Mouse (Mus musculus): Measurements from ENCODE around the gene Tgif1. TPM values are rescaled to one million over a fixed set of nuclear protein-coding genes. Genes with fewer than 3 reads are reported as not detected.

Gene Tgif1
- polyA plus RNA-seq, 1 experiment from 2014 or later: 24.5 TPM

DNA sequence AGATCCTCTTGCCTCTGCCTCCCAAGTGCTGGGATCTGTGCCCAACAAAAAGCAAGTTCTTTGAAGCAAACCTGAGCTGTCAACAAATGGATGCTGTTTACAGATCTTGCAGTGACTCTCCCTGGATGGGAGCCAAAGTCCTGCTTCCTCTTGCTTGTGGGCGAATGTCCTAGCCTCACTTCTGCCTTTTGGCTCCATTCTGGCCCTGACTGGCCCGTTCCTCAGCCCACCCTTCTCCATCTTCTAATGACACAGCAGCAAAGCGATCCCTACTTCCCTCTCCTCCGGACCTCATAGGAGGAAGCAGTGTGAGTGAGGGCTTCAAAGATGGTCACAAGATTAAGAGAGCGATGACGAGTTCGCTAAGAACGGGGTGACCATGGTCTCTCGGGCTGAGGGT is 20.8 kb downstream of the Tgif1 start:
- Histone ChIP-seq H3K36me3 (ENCODE audit: control insufficient read depth, insufficient read depth) (no peaks in the 10 kb centered on the region), H3K4me3 (ENCODE audit: low read depth, low read length) (no peak overlapping the region), H3K4me1 (replicated peaks; ENCODE audit: control insufficient read depth, insufficient read depth, low read length) (0 out of 2 replicates have a peak, but pooled peaks cover 7% of the 10 kb centered on the region), H3K27me3 (replicated peaks; ENCODE audit: control insufficient read depth, insufficient read depth, low read length) (no peaks in the 10 kb centered on the region), H3K9ac (ENCODE audit: low read depth, low read length) (no peak overlapping the region), H3K9me3 (ENCODE audit: control insufficient read depth) (no peaks in the 10 kb centered on the region), H3K27ac (ENCODE audit: low read depth, low read length) (no peak overlapping the region), H3K4me2 (replicated peaks; ENCODE audit: low read depth) (no peak overlapping the region)
- no peak for TF ChIP-seq CTCF (IDR thresholded peaks at IDR 0.05; ENCODE audit: low read depth)
- ATAC-seq: no peak
- WGBS: 69% methylated on average over 9 of the region's 9 CpGs

DNA sequence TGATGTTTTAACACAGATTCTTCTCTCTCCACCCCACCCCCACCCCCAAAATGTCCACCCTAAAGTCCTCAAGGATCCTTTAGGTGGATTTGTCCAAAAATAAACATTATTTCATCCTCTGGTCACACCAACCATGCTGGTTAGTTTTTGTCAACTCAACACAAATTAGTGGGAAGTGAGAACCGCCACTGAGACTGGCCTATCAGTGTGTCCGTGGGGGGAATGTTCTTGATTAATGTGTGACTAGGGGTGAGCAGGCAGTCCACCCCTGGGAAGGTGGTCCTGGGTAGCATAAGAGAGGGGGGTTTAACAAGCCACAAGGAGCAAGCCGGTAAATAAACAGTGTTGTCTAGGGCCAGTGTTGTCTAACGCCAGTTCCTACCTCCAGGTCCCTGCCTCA is 21.8 kb downstream of the Tgif1 start:
- H3K4me3 ChIP-seq (ENCODE audit: low read depth, low read length): no peak overlapping the region
- 48% methylated on average over 4 of the region's 4 CpGs for WGBS
- no peak for ATAC-seq
- H3K27ac ChIP-seq (ENCODE audit: low read depth, low read length): no peak overlapping the region; the same call in 1 of the 2 replicates
- no peaks in the 10 kb centered on the region for H3K9me3 ChIP-seq (ENCODE audit: control insufficient read depth)
- no peak overlapping the region for H3K9ac ChIP-seq (ENCODE audit: low read depth, low read length)
- H3K4me1 ChIP-seq (replicated peaks; ENCODE audit: control insufficient read depth, insufficient read depth, low read length): 0 out of 2 replicates have a peak, but pooled peaks cover 7% of the 10 kb centered on the region
- no peaks in the 10 kb centered on the region for H3K27me3 ChIP-seq (replicated peaks; ENCODE audit: control insufficient read depth, insufficient read depth, low read length)
- no peak for TF ChIP-seq CTCF (IDR thresholded peaks at IDR 0.05; ENCODE audit: low read depth)
- H3K4me2 ChIP-seq (replicated peaks; ENCODE audit: low read depth): no peak overlapping the region
- no peaks in the 10 kb centered on the region for H3K36me3 ChIP-seq (ENCODE audit: control insufficient read depth, insufficient read depth)

DNA sequence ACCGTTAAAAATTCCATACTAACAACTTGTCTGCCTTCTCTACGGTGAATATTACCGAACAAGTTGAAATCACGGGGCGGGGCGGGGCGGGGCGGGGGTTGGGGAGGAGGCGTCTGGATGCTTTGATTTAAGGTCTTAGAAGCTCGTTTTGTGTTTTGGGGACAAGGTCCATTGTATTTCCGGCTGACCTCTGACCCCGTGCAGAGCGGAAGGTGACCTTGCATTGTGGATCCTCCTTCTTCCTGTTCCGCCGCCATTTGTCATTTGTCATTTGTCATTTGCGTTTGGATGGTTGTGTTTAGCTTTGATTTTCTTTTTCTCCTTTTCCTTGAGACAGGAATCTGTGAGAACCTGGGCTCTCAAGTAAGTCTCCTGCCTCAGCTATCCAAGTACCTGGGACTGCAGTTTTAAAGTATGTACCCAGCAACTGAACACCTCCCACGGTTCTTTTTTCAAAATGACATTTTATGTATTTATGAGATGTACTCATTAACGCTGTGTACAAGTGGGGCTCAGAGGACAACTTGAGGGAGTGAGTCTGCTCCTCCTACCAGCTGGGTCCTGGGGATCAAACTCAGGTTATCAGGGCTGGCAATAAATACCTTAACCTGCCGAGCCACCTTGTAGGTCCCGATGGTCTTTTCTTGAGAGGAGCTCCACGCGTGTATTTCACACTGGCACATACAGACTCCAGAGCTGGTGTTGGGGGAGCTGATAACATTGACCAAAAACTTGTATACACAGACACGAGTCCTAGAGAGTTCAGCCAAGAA is 23.2 kb downstream of the Tgif1 start:
- Histone ChIP-seq H3K27me3 (replicated peaks; ENCODE audit: control insufficient read depth, insufficient read depth, low read length) (no peaks in the 10 kb centered on the region), H3K9ac (ENCODE audit: low read depth, low read length) (no peak overlapping the region), H3K36me3 (ENCODE audit: control insufficient read depth, insufficient read depth) (no peaks in the 10 kb centered on the region), H3K4me2 (replicated peaks; ENCODE audit: low read depth) (no peak overlapping the region), H3K4me3 (ENCODE audit: low read depth, low read length) (no peak overlapping the region), H3K9me3 (ENCODE audit: control insufficient read depth) (no peaks in the 10 kb centered on the region), H3K4me1 (replicated peaks; ENCODE audit: control insufficient read depth, insufficient read depth, low read length) (0 out of 2 replicates have a peak, but pooled peaks cover 7% of the 10 kb centered on the region), H3K27ac (ENCODE audit: low read depth, low read length) (no peak overlapping the region)
- no peak for TF ChIP-seq CTCF (IDR thresholded peaks at IDR 0.05; ENCODE audit: low read depth)
- WGBS: 51% methylated on average over 23 of the region's 23 CpGs
- no peak for ATAC-seq

DNA sequence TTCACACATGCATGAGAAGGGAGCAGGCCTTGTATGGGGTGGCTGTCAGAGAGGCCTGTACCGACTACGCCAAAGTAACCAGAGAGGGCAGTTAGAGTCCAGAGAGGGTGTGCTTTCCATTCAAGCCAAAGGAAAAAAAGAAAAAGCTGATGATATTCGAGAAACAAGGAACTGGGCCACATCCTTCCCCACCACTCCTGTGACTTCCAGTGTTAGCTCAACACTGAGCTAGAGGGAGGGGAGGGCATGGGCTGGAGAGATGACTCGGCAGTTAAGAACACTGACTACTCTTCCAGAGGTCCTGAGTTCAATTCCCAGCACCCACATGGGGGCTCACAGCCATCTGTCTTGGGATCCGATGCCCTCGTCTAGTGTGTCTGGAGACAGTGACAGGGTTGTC is 24.1 kb downstream of the Tgif1 start:
- WGBS: 89% methylated on average over 6 of the region's 6 CpGs
- no peaks in the 10 kb centered on the region for H3K9me3 ChIP-seq (ENCODE audit: control insufficient read depth)
- no peak for TF ChIP-seq CTCF (IDR thresholded peaks at IDR 0.05; ENCODE audit: low read depth)
- H3K36me3 ChIP-seq (ENCODE audit: control insufficient read depth, insufficient read depth): no peaks in the 10 kb centered on the region
- H3K4me1 ChIP-seq (replicated peaks; ENCODE audit: control insufficient read depth, insufficient read depth, low read length): 0 out of 2 replicates have a peak, but pooled peaks cover 7% of the 10 kb centered on the region
- no peak overlapping the region for H3K4me3 ChIP-seq (ENCODE audit: low read depth, low read length)
- no peak overlapping the region for H3K4me2 ChIP-seq (replicated peaks; ENCODE audit: low read depth)
- no peak overlapping the region for H3K27ac ChIP-seq (ENCODE audit: low read depth, low read length)
- ATAC-seq: no peak
- H3K9ac ChIP-seq (ENCODE audit: low read depth, low read length): no peak overlapping the region
- H3K27me3 ChIP-seq (replicated peaks; ENCODE audit: control insufficient read depth, insufficient read depth, low read length): no peaks in the 10 kb centered on the region

DNA sequence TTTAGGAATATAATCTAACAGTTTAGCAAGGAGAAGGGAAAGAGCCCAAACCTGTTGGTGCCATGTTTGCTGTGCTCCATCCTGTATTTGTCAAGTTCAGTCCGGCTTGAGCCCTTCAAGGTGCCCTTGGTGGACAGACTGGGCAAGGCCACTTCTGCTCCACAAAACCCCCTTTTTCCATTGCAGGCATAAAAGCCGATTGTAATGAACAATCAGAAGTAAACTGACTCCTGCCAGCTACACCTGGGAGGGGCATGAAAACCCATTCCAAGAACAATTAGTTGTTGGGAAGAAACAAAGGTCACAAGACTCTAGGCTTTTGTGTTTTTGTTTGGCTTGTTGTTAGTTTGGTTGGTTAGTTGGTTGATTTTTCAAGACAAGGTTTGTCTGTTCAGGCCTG is 24.8 kb downstream of the Tgif1 start:
- H3K9me3 ChIP-seq (ENCODE audit: control insufficient read depth): no peaks in the 10 kb centered on the region
- 64% methylated on average over 2 of the region's 2 CpGs for WGBS
- no peak for ATAC-seq
- TF ChIP-seq CTCF (IDR thresholded peaks at IDR 0.05; ENCODE audit: low read depth): no peak
- H3K27ac ChIP-seq (ENCODE audit: low read depth, low read length): no peak overlapping the region
- H3K27me3 ChIP-seq (replicated peaks; ENCODE audit: control insufficient read depth, insufficient read depth, low read length): no peaks in the 10 kb centered on the region
- H3K4me1 ChIP-seq (replicated peaks; ENCODE audit: control insufficient read depth, insufficient read depth, low read length): 0 out of 2 replicates have a peak, but pooled peaks cover 7% of the 10 kb centered on the region
- H3K4me3 ChIP-seq (ENCODE audit: low read depth, low read length): no peak overlapping the region
- H3K36me3 ChIP-seq (ENCODE audit: control insufficient read depth, insufficient read depth): no peaks in the 10 kb centered on the region
- no peak overlapping the region for H3K4me2 ChIP-seq (replicated peaks; ENCODE audit: low read depth)
- H3K9ac ChIP-seq (ENCODE audit: low read depth, low read length): no peak overlapping the region

DNA sequence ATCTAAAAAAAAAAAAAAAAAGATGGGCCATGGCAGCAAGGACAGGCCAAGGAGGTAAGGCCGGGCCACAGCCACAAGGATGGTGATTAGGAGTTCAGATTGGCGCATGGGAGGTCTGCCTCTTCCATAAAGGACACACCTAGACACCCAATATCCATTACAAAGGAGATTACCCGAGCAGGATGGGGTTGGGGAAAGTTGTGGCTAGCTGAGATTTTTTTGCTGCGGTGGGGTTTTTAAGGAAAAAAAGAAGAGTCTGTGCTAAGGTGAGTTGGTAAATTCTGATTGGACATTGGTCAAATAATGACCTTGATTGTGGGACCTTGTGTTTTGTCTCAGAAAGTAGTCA is 25.2 kb downstream of the Tgif1 start:
- H3K36me3 ChIP-seq (ENCODE audit: control insufficient read depth, insufficient read depth): no peaks in the 10 kb centered on the region
- H3K4me3 ChIP-seq (ENCODE audit: low read depth, low read length): no peak overlapping the region
- no peak overlapping the region for H3K9ac ChIP-seq (ENCODE audit: low read depth, low read length)
- no peak overlapping the region for H3K27ac ChIP-seq (ENCODE audit: low read depth, low read length)
- no peak overlapping the region for H3K4me2 ChIP-seq (replicated peaks; ENCODE audit: low read depth)
- H3K9me3 ChIP-seq (ENCODE audit: control insufficient read depth): no peaks in the 10 kb centered on the region
- WGBS: 83% methylated on average over 4 of the region's 4 CpGs
- TF ChIP-seq CTCF (IDR thresholded peaks at IDR 0.05; ENCODE audit: low read depth): no peak
- no peaks in the 10 kb centered on the region for H3K27me3 ChIP-seq (replicated peaks; ENCODE audit: control insufficient read depth, insufficient read depth, low read length)
- ATAC-seq: no peak
- 0 out of 2 replicates have a peak, but pooled peaks cover 7% of the 10 kb centered on the region for H3K4me1 ChIP-seq (replicated peaks; ENCODE audit: control insufficient read depth, insufficient read depth, low read length)

Measured in intestine, postnatal 0 days (tissue).